Mouse (Mus musculus) kidney, adult 11 months (tissue): ENCODE data around the gene Zglp1.

Source experiments
- DNase-seq: peaks from one replicate; pipeline ENCODE4 v3.0.0; 2022

Gene Zglp1

DNA sequence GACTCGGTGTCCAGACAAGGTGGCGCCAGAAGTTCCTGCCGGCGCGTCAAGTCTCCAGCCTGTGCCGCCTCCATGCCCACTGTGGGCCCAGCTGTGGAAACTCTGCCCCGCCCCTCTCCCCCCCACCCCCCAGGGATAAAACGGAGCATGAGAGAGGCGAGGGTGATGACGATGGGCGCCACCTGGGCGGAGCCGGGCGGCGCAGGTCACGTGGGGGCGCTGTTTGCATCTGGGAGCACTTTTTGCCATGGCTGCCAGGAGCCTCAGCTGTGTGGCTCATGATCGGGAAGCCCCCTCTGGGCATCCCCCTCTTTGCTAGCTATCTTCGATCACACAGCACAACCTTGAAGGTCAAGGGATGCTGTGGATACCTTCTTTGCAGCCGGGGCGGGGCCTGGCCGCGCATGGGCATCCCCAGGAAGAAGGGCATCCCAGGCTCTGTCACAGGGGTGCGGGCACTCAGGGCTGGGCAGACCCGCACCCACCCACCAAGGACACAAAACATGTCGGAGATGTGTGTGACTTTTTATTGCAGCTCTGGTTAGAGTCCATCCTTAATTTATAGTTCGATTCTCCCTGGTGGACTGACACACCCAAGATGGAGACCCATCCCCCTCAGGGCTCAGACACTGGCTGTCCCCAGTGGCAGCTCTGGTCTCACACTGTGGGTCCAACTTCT is at the start of gene Zglp1:
TSS of gene Zglp1 (minus strand) at position 88 of the 679 bp plus-strand sequence.
- no peak for DNase-seq

DNA sequence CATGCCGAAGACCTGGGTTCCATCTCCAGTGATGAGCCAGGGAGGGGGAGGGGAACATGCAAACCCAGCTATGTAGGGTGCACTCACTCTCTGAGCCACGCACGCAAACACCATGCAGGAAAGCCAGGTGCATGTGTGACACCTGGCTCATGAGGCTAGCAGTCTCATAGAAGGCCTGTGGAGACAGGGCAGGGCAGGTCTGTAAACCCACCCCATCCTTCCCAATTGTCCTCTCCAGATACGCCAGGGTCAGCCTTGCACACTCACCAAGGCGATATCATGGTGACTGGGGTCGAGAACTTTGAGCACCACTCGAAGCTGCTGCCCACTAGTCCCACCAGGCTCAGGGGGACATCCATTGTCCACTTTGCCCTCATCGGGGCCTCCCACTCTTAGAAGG is 48.2 kb upstream of the Zglp1 start:
- DNase-seq = no peak

DNA sequence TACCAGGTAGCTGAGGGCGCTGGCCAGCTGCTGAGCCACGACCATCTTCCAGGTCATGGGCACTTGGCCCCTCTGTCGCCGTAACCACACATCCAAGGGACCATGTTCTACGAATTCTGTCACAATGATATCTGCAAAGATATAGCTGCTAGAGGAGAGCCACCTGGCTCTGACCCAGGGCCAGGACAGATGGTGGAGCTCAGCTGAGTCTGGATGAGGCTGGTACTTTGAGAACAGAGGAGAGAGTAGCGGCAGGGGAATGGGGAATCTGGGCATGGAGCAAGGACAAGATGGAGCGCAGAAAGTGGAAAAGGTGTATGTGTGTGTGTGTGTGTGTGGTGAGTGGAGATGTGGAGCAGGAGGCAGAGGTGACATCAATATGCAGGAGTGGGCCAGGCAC is 47.3 kb upstream of the Zglp1 start:
- no peak for DNase-seq

GRCm38 (mm10) chr9:21113751-21114150 is 46.9 kb upstream of the Zglp1 start:
- DNase-seq = no peak

GRCm38 (mm10) chr9:21107607-21108237 is 40.8 kb upstream of the Zglp1 start:
- no peak for DNase-seq

GRCm38 (mm10) chr9:21105760-21106564 is 39.1 kb upstream of the Zglp1 start:
- DNase-seq = no peak

- DNase-seq = no peak
Measured at GRCm38 (mm10) chr9:21104814-21105213, 37.9 kb upstream of the Zglp1 start.

DNA sequence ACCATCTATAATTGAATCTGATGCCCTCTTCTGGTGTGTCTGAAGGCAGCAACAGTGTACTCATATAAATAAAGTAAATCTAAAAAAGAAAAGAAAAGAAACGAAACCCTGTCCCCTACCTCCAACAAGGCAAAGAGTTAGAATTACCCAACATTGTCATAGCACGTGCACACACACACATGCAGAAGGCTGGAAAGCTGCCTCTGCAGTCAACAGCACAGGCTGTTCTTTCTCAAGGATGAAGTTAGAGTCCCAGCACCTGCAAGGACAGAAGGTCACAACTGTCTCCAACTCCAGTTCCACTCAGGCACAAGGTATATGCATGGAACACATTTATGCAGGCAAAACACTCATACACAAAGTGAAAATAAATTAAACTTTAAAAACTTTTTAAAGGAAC is 35.2 kb upstream of the Zglp1 start:
- DNase-seq = no peak

DNA sequence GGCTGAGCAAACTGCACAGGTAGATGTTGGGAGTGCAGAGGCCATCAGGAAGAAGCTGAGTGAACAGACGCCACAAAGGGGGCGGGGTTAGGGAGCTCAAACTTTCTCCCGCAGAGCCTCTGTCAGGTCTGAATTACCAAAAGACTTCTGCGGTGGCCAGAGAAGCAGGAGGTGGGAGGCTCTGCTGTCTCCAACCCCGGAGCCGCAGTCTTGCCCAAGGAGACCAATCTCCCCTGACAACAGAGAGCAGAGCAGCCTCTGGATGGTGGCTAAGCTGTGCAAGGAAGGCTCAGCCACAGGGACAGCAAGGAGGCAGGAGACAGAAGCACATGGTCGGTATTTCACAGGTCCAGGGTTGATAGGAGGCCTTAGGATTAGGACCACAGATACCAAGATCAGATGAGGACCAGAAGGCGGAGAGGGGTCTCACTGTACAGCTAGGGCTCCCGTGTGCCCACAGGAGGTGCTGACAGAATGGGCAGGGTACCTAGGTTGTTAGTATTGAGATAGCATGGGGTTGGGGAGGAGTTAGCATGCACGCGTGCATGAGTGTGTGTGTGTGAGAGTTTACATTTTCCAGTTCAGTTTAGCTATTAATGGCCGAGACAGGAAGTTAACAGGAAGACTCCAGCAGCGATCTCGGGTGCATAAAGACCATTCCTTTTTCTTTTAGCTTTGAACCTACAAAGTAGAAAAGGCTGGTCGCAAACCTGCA is 33.7 kb upstream of the Zglp1 start:
- no peak for DNase-seq

DNA sequence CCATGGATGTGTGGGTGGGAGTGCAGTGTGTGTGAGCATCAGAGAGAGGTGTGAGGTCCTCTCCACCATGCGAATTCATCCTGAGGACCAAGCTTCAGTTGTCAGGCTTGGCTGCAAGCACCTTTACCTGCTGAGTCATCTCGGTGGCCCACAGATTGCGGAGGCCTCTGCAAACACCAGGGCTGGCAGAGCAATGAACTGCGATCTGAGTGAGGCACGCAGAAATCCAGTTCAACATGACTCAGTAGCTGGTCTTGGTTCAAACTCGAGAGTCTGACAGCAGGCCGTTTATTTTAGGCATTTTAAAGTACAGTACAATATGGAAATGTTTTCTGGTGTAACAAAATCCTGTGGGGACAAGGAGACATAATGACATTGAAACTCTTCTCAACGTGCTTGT is 30.9 kb upstream of the Zglp1 start:
- DNase-seq = no peak

GRCm38 (mm10) chr9:21095958-21096357 is 29.1 kb upstream of the Zglp1 start:
- DNase-seq = no peak

- DNase-seq = no peak
Measured at GRCm38 (mm10) chr9:21093423-21093822, 26.5 kb upstream of the Zglp1 start.

- DNase-seq = peak; percentile 99
Measured at GRCm38 (mm10) chr9:21091707-21092320, 24.9 kb upstream of the Zglp1 start, which contains the start of the genes Gm38431 and Raver1. TSS of gene Gm38431 (minus strand) at chr9:21091997. TSS of gene Raver1 (minus strand) at chr9:21092008.

DNA sequence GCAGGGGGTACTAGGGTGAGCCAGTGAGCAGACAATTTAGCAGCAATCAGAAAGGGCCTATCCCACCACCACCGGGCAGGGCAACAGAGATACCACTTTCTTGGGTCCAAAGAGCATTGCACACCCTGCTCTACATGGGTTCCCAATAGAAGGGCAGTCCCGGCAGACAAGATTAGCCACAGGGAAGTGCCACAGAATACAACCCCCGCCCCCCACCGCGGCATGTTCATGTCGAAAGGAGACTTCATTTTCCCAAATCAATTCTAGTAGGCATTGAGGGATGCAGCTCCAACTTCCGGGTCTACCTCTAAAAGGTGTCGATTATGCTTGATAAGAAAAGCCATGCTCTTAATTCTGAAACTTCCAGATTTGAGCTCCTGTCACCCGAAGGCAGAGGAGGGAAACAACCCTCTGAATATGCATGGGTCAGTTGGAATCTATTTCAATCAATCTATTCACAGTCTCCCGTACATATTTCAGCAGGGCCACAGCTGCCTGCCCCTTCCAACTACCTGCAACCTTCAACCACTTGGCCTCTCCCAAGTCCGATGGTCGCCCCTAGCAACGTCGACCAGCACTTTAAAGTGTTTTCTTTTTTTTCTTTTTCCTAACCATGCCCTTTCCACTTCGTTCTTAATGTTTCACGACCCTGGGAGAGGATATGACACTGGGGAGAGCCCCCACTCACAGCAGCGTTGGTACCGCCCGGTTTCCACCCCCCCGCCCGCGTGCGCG is 24.2 kb upstream of the Zglp1 start:
- DNase-seq = peak; percentile 32

DNA sequence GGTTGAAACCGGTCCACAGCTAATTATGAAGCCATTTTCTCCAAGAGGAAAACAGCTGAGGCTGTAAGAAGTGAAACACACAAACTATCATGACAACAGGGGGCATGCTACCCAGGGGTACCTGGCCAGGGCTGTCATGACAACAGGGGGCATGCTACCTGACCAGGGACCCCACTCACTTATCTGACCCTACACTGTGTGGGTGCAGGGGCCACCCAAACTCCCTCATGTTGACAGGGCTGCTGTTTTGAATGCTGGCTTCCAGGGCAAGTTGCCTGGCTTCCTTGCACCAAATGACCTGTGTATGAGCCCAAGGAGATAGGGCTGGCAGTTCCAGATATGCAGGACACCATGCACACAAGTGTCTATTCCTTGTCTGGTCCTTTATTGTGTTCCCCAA is 23.6 kb upstream of the Zglp1 start:
- no peak for DNase-seq

DNA sequence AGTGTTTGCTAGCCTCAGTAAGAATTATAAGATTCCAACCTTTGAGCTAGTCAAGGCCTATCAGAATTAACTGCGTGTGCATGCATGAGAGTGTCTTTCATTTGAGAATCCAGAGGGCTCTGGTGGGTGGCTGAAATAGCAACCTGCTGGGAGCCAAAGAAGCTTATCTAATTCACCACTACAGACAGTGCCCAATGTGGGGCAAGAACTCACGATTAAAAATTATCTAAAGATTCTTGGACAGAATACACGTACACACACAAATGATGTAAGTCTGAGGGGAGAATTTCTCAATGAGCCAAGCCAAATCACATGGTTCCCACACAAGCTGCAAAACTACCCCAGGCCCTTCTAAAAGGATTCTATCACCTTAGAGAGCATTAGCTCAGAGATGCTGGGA is 16.4 kb upstream of the Zglp1 start:
- DNase-seq = no peak

GRCm38 (mm10) chr9:21081127-21081526 is 14.2 kb upstream of the Zglp1 start:
- DNase-seq = no peak

DNA sequence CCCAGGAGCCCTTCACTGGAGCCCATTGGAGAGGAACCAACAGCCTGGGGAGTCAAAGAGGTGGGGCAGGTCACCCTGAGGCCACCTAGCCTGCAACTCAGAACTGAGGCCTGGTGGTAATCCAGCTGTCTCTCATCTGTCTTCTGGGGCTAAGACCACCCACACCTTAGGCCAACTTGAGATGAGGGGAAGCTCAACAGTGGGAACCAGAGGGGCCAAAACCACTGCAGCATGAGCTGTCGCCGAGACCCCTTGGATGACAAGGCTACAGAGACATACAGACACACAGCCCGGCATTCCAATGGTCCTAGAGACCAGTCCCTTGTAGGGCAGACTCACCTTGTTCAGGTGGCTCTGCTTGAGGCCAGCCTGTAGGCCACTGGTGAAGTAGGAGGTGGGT is 8.7 kb upstream of the Zglp1 start:
- no peak for DNase-seq

DNA sequence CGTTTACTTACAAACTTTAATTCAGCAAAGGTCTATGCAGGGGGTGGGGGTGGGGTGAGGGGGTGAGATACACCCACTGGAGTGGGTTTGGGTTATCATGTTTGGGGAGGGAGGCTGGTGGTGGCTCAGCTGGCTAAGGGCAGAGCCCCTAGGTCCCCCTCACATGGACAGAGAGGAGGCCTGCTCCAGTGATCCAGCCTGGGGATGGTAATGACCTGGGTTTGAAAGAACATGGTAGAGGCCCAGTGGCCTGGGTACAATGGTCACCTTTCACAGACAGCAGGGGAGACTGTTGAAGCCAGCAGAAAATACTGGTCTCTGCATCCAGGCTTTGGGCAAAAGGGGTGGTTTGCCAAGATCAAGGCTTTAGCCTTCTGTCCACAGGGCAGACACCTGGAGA is 7.3 kb upstream of the Zglp1 start:
- no peak for DNase-seq

GRCm38 (mm10) chr9:21073044-21073840 is 6.3 kb upstream of the Zglp1 start, which contains the start of the genes Gm49373 and Fdx1l:
TSS of gene Gm49373 (minus strand) at chr9:21073096.
TSS of gene Fdx1l (minus strand) at chr9:21073614.
- DNase-seq = peak; percentile 90

DNA sequence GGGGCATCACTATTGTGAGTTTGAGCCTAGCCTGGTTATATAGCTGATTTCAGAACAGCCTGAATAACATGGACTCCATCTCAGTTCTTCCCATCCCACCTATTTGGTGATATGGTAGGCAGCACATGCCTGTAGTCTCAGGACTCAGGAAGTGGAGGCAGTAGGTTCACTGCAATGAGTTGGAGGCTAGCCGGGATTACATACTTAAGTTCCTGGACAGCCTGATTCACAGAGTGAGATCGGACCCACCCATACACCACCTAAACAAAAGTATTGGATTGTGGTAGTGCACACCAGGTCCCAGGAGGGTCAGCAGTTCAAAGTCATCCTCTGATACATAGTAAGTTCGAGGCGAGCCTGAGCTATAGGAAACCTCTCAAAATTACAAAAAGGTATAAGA is 5.7 kb upstream of the Zglp1 start:
- DNase-seq = no peak
